Mouse (Mus musculus) forebrain, embryonic 12.5 days (tissue): Measurements from ENCODE around the gene Gm13272. TPM values are rescaled to one million over a fixed set of nuclear protein-coding genes. Genes with fewer than 3 reads are reported as not detected.
A peak's percentile ranks its signal among the peaks of the same experiment; 100 is the strongest.
"Not testable (repeated sequence)": the region's sequence is repeated elsewhere in the genome, so short reads cannot be mapped to it uniquely, and the experiment has no call there.

Experiments
- ATAC-seq: fragments of 200-750 bp; cut with Nextera tagmentation; 2 replicates; pipeline ENCODE4 v1.8.0; 2017; ENCODE audit warnings: moderate TSS enrichment; ENCODE audit not compliant: low FRiP score
- H3K27ac ChIP-seq: fragments of 300-500 bp; sonication (generic); 2 replicates; pipeline ENCODE4 v1.5.1; 2016; ENCODE audit warnings: mild to moderate bottlenecking
- H3K27me3 ChIP-seq: fragments of 300-500 bp; sonication (generic); 2 replicates; pipeline ENCODE4 v1.6.1; 2016; ENCODE audit warnings: mild to moderate bottlenecking
- H3K36me3 ChIP-seq: fragments of 300-500 bp; sonication (generic); replicated peaks from 2 replicates; pipeline ENCODE4 v1.6.1; 2016; ENCODE audit warnings: mild to moderate bottlenecking
- H3K4me1 ChIP-seq: fragments of 300-500 bp; sonication (generic); 2 replicates; pipeline ENCODE4 v1.6.1; 2016
- H3K4me2 ChIP-seq: fragments of 300-500 bp; sonication (generic); 2 replicates; pipeline ENCODE4 v1.6.1; 2016; ENCODE audit warnings: mild to moderate bottlenecking, moderate library complexity
- H3K4me3 ChIP-seq: fragments of 300-500 bp; sonication (generic); replicated peaks from 2 replicates; pipeline ENCODE4 v1.5.1; 2016; ENCODE audit warnings: mild to moderate bottlenecking
- H3K9ac ChIP-seq: fragments of 300-500 bp; sonication (generic); 2 replicates; pipeline ENCODE4 v1.6.1; 2016; ENCODE audit warnings: mild to moderate bottlenecking
- H3K9me3 ChIP-seq: fragments of 300-500 bp; sonication (generic); 2 replicates; pipeline ENCODE4 v1.6.1; 2016
- WGBS: fragments of 180-500 bp; shearing (Covaris S2); methylation state at CpG from one replicate; pipeline ENCODE4 v1.1.7; 2016; 5-methylcytosine and 5-hydroxymethylcytosine counted together
- polyA plus RNA-seq: library from polyadenylated mRNA; unstranded; fragments of >200 nt; fragmentation: Nextera tagmentation; extraction: Ambion mirVana; gene quantifications from 2 replicates; pipeline ENCODE4 v1.2.1, GENCODE M21; 2016

Gene Gm13272
- polyA plus RNA-seq, 1 experiment from 2014 or later: not detected

DNA sequence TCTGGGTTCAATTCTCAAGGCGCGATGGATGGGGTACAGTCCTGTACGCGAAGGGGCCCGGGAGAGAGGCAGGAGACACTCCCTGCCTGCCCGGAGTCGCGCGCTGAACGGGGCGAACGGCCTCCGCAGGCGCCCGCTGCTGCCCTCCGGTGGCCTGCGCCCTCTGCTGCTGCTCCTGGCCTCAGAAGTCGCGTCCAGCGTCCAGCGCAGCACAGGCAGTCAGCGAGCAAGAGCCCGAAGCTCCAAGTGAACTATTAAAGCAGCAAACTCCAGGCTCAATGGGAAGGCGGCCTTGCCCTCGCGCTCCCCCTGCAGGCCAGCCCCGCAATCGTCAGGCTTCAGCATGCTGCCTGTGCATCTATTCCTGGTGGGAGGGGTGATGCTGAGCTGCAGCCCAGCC is 19.2 kb upstream of the Gm13272 start:
- peak overlapping the region; percentile 36 for H3K4me3 ChIP-seq
- WGBS: under 1% methylated on average over 21 of the region's 28 CpGs
- H3K9ac ChIP-seq: not testable (repeated sequence)

DNA sequence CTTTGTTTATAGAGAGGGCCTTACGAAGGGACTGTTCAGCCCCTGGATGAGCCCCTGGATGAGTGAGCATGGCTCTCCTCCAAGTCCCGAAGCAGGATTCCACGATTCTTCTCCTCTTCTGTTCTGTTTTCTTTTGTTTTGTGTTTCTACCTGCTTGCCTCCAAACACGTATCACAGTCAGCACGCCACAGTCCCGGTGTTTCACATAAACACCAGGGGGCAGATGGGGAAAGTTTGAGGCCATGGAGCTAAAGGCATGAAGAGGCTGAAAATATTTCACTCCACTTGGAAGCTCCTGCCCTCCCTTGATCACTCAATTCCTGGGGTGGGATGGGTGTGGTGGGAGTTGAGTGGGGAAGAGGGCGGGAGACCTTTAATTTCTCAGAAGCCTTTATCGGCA is 17.9 kb upstream of the Gm13272 start:
- H3K4me1 ChIP-seq, H3K4me3 ChIP-seq, H3K27me3 ChIP-seq, H3K27ac ChIP-seq, H3K4me2 ChIP-seq, H3K9ac ChIP-seq, H3K9me3 ChIP-seq, H3K36me3 ChIP-seq, ATAC-seq: not testable (repeated sequence)
- 76% methylated on average over 6 of the region's 8 CpGs for WGBS

More for the DNA sequence above, 19.2 kb upstream of the Gm13272 start:
- not testable (repeated sequence) for H3K27me3 ChIP-seq, H3K4me1 ChIP-seq, H3K9me3 ChIP-seq, H3K36me3 ChIP-seq, ATAC-seq, H3K27ac ChIP-seq
- H3K4me2 ChIP-seq: peak overlapping the region; percentile 60

- not testable (repeated sequence) for H3K4me2 ChIP-seq, H3K9me3 ChIP-seq, H3K27ac ChIP-seq, H3K4me1 ChIP-seq, H3K4me3 ChIP-seq, H3K36me3 ChIP-seq, H3K9ac ChIP-seq, ATAC-seq, H3K27me3 ChIP-seq
- 56% methylated on average over 9 of the region's 9 CpGs for WGBS
Measured at GRCm38 (mm10) chr4:88762341-88762740, 17.3 kb upstream of the Gm13272 start.

GRCm38 (mm10) chr4:88763384-88764018 is 16.1 kb upstream of the Gm13272 start:
- not testable (repeated sequence) for H3K9me3 ChIP-seq, H3K9ac ChIP-seq, H3K36me3 ChIP-seq, H3K4me1 ChIP-seq, H3K27ac ChIP-seq, ATAC-seq, H3K27me3 ChIP-seq
- Histone ChIP-seq H3K4me3 (peak overlapping the region; percentile 39), H3K4me2 (peak overlapping the region; percentile 54)
- WGBS: 3% methylated on average over 36 of the region's 42 CpGs

GRCm38 (mm10) chr4:88773534-88773933 is 6.1 kb upstream of the Gm13272 start, which contains the start of gene Gm13290:
Gm13290 (plus strand) TSS chr4:88773834.
- not testable (repeated sequence) for H3K4me2 ChIP-seq, H3K4me3 ChIP-seq, H3K9me3 ChIP-seq, ATAC-seq, H3K36me3 ChIP-seq, H3K27me3 ChIP-seq, H3K4me1 ChIP-seq, H3K9ac ChIP-seq, H3K27ac ChIP-seq
- no CpG with 5 or more reads among the region's 32 CpGs for WGBS

GRCm38 (mm10) chr4:88776622-88777021 is 3.0 kb upstream of the Gm13272 start, which contains the start of gene Gm13289:
Gm13289 (plus strand) TSS chr4:88776922.
- H3K4me3 ChIP-seq, H3K27ac ChIP-seq, H3K9ac ChIP-seq, H3K36me3 ChIP-seq, H3K9me3 ChIP-seq, ATAC-seq, H3K4me2 ChIP-seq, H3K4me1 ChIP-seq, H3K27me3 ChIP-seq: not testable (repeated sequence)
- no CpG with 5 or more reads among the region's 29 CpGs for WGBS

GRCm38 (mm10) chr4:88780320-88780719 is 670 bp downstream of the Gm13272 start:
- not testable (repeated sequence) for ATAC-seq, H3K9ac ChIP-seq, H3K27me3 ChIP-seq, H3K36me3 ChIP-seq, H3K27ac ChIP-seq, H3K9me3 ChIP-seq, H3K4me3 ChIP-seq, H3K4me1 ChIP-seq, H3K4me2 ChIP-seq
- 52% methylated on average over 16 of the region's 18 CpGs for WGBS

DNA sequence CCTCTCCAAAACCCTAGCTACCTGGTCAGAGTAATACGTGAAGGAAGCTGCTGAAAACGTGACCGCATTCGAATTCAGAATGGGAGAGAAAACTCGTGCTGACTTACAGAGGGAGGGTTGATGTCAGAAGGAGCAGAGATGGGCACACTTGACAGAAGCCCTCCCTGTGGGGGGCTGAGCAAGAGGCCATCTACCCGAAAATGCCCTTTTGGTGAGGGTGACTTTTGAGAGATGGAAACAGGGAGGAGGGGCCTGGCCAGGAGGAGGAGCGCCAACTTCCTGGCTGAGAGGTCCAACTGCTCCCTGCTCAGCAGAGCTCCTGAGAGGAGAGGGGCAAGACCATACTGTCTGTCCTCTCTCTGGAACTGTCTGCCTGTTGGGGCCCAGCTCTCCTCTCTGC is 2.2 kb downstream of the Gm13272 start, which contains the start of gene Ifnz:
Gene Ifnz (plus strand): TSS at position 301 of the 400 bp plus-strand sequence.
- not testable (repeated sequence) for H3K27me3 ChIP-seq, ATAC-seq, H3K36me3 ChIP-seq, H3K9ac ChIP-seq, H3K4me1 ChIP-seq, H3K9me3 ChIP-seq, H3K27ac ChIP-seq
- Histone ChIP-seq H3K4me2 (peak within 1 kb of the TSS; percentile 40), H3K4me3 (peak within 1 kb of the TSS; percentile 13; the same call in 1 of the 2 replicates)
- 8% methylated on average over 4 of the region's 7 CpGs for WGBS

- H3K4me3 ChIP-seq: peak overlapping the region; percentile 13; the same call in 1 of the 2 replicates
- WGBS: 0% methylated on average over 6 of the region's 31 CpGs
Measured at GRCm38 (mm10) chr4:88782335-88782734, 2.7 kb downstream of the Gm13272 start.

GRCm38 (mm10) chr4:88785409-88785808 is 5.8 kb downstream of the Gm13272 start, which contains the start of gene Gm13276:
Gm13276 (plus strand) TSS chr4:88785709.
- H3K9me3 ChIP-seq, H3K4me2 ChIP-seq, H3K36me3 ChIP-seq, H3K9ac ChIP-seq, H3K4me1 ChIP-seq, H3K4me3 ChIP-seq, ATAC-seq, H3K27me3 ChIP-seq, H3K27ac ChIP-seq: not testable (repeated sequence)
- WGBS: no CpG with 5 or more reads among the region's 27 CpGs

More at GRCm38 (mm10) chr4:88782335-88782734, 2.7 kb downstream of the Gm13272 start:
- H3K27me3 ChIP-seq, H3K9me3 ChIP-seq, H3K4me1 ChIP-seq, H3K9ac ChIP-seq, ATAC-seq, H3K27ac ChIP-seq, H3K36me3 ChIP-seq: not testable (repeated sequence)
- H3K4me2 ChIP-seq: peak overlapping the region; percentile 40

DNA sequence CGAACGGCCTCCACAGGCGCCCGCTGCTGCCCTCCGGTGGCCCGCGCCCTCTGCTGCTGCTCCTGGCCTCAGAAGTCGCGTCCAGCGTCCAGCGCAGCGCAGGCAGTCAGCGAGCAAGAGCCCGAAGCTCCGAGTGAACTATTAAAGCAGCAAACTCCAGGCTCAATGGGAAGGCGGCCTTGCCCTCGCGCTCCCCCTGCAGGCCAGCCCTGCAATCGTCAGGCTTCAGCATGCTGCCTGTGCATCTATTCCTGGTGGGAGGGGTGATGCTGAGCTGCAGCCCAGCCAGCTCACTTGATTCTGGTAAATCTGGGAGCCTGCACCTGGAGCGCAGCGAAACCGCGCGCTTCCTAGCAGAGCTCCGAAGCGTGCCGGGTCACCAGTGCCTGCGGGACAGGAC is 8.8 kb downstream of the Gm13272 start, which contains the start of gene Gm13277:
Gene Gm13277 (plus strand): TSS at position 231 of the 400 bp plus-strand sequence.
- not testable (repeated sequence) for H3K27me3 ChIP-seq, H3K9ac ChIP-seq, H3K4me1 ChIP-seq, H3K36me3 ChIP-seq, H3K4me3 ChIP-seq, ATAC-seq, H3K27ac ChIP-seq, H3K4me2 ChIP-seq, H3K9me3 ChIP-seq
- WGBS: 0% methylated on average over 1 of the region's 28 CpGs

DNA sequence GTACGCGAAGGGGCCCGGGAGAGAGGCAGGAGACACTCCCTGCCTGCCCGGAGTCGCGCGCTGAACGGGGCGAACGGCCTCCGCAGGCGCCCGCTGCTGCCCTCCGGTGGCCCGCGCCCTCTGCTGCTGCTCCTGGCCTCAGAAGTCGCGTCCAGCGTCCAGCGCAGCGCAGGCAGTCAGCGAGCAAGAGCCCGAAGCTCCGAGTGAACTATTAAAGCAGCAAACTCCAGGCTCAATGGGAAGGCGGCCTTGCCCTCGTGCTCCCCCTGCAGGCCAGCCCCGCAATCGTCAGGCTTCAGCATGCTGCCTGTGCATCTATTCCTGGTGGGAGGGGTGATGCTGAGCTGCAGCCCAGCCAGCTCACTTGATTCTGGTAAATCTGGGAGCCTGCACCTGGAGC is 11.6 kb downstream of the Gm13272 start, which contains the start of gene Gm13278:
Gene Gm13278 (plus strand): TSS at position 301 of the 400 bp plus-strand sequence.
- not testable (repeated sequence) for H3K9ac ChIP-seq, ATAC-seq, H3K36me3 ChIP-seq, H3K9me3 ChIP-seq, H3K4me2 ChIP-seq, H3K27me3 ChIP-seq, H3K4me1 ChIP-seq, H3K4me3 ChIP-seq, H3K27ac ChIP-seq
- no CpG with 5 or more reads among the region's 28 CpGs for WGBS
